Mouse (Mus musculus): Measurements from ENCODE around the gene Igfbp7.

Igfbp7 gene

GRCm38 (mm10) chr5:77348901-77349300, 58.9 kb downstream of the Igfbp7 start:
- no peak for DNase-seq

DNA sequence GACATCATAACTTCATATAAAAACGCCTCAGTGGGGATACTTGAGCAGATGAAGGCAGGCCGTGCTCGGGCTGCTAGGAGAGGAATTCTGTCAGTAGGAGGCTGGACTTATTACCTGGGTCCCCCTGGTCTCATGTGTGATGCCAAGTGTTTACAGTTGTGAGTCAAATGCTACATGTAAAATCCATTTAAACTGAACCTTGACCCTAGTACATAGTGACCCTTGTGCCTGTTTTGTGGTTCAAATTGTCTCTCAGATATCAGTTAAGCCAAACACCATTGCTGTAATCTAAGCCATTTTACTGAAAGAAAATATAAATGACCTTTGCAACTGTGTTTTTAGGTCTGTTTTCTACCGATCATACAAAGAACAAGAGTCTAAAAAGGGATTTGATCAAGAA, 67.8 kb downstream of the Igfbp7 start:
- peak; percentile 53 for DNase-seq

DNA sequence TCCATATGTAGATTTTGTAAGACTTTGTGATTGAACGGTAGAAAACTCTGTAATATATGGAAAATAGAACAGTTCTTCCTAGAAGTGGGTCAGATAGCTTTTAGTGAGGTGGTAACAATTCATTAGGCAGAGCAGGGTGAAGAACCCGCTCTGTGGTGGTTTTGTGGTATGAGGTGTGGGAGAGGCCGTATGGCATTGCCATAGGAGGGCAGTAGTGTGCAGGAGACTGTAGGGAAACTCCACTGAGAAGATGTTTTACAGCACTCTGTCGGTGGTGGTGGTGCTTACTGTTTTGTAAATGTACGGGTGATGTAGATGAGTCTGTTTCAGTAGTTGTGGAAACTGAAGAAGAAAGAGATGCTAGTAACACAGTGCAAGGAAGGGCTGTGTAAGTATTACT, 77.7 kb downstream of the Igfbp7 start:
- DNase-seq: peak; percentile 41

- peak; percentile 50 for DNase-seq
Measured at GRCm38 (mm10) chr5:77324936-77325335, 82.9 kb downstream of the Igfbp7 start.

DNA sequence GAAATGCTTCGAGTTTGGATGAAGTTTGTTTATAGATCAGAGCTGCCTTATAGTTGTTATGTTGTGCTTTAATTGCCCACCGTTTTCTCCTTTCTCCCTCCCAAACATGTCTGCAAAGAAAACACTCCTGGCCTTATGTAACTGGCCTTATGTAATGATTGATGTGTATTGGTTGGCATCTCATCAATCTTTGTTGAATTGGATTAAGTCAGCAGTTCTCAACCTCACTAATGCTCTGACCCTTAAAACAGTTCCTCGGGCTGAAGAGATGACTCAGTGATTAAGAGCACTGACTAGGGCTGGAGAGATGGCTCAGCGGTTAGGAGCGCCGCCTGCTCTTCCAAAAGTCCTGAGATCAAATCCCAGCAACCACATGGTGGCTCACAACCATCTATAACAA, 92.9 kb downstream of the Igfbp7 start:
- peak; percentile 6 for DNase-seq

DNA sequence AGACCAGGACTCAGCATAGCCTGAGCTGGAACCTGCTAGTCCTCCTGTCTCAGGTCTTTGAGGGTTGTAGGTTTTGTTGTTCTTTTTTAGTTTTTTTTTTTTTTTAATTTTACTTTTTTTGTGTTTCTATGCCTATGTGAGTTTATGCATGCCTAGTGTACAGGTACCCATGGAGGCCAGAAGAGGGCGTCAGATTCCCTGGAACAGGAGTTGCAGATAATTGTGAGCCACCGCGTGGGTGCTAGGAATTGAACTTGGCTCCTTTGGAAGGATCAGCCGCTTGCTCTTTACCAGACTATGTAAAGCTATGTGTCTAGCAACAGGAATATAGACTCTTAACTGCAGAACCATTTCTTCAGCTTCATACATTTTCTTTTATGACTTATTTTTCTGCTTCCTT, 93.6 kb downstream of the Igfbp7 start:
- no peak for DNase-seq

DNA sequence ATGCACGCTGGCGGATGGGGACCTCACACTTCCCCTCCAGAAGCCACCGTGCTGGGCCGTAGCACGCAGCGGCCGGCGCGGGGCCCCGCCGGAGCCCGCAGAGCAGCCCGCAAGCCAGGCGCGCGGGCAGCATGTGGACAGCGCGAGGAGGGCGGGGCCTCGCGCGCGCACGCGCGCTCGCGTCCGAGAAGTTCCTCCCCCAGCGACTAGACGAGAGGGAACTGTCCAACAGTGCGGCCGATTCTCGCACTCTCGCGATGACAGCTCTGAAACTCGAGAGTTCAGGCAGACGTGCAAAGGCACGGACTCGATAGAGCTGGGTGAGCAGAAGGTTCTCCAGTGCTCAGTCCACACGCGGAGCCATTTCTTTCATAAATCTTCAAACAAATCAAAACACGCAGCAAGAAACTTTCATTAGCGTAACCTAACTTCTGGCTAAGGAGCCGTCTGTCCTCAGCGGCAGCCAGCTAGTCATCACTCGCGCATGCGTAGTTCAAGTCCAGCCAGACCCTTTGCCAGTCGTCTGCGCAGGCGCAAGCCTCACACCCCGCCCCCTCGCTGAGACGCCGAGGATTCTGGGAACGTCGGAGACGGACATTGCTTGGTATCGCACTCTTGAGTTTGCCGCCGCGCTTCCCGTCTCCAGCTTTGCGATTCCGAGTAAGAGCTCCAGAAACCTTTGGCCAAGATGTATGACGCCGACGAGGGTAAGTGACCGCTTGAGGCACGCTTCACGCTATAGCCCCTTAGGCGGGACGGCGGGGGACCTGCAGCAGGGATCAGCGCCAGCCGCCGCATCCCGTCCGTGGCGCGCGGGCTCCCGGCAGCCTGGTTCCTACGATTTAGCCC, 97.7 kb downstream of the Igfbp7 start, which contains the start of the genes Noa1 and Polr2b:
Noa1 (minus strand) TSS at position 161 of the 849 bp plus-strand sequence.
Polr2b (plus strand) TSS at position 224 of the 849 bp plus-strand sequence.
- peak; percentile 100 for DNase-seq

GRCm38 (mm10) chr5:77309051-77309906, 98.6 kb downstream of the Igfbp7 start:
- DNase-seq: peak; percentile 92

DNA sequence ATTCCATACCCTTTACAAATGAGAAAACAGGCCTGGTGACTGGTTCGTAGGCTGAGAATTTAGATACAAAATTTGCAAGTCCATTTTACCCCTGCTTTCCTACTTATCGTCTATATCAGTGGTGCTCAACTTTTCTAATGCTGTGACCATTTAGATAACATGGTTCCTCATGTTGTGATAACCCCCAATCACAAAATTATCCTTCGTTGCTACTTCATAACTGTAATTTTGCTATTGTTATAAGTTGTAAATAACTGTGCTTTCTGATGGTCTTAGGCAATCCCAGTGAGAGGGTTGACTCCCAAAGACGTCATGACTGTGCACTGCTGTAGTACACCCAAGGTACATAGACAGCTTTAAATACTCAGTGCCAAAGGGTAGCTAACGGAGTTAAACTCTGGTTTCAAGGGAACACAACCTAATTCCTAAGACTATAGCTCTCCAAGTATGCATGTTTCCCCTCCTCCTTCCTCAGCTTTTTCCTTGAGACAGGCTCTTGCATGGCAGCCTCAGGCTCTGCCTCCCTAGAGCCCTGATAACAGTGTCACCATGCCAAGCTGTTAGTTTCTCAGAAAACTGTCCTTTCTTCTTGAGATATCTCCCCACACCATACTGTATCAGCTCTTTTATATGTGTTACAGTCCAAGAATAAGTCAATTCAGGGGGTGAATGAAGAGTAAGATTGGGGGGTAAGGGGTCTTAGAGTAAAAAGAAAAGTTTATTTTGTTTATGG, 99.9 kb downstream of the Igfbp7 start:
- DNase-seq: peak; percentile 43

DNA sequence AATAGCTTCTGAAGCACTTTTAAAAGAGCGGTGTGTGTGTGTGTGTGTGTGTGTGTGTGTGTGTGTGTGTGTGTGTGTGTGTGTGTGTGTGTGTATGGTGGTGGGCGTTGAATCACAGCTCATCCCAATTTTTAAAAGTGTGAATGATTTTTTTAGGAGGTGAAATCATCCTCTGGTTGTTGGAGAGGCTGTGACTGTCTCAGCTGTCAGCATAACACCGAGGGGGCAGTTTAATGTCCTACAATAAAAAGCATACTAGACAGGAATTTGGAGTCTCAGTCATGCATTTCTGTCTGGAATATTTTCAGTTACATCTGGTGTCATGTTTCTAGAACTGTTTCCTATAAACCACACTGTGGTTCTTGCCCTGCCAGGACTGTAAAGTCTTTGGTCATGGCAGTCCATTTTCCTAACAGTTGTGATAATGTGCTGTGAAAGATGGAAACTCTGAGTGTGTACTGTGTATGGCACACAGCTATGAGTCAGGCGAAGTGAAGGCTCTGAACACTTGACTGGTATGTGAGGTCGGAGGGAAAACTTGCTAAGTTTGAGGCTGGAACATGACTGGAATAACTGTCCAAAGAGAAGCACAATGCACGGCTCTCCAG, 106.4 kb downstream of the Igfbp7 start:
- DNase-seq: peak; percentile 25

DNA sequence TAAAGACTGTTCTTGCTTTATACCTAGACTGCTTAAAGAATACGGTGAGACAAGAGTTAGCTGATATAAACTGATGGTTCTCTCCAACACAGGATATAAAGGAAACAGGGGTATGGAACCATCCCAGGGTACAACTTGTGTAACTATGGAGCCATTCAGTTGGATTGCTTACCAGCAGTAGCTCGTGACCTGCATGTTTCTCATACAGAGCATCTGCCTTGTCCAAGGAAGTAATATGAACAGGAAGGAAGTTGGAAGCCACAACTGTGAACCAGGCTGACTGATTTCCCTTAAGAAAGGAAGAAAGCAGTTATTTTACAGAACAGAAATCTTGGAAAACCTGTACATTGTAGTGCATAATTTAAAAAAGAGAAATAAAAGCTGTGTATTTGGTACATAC, 108.4 kb downstream of the Igfbp7 start:
- DNase-seq: peak; percentile 76
